Mouse (Mus musculus) embryonic facial prominence, embryonic 12.5 days (tissue): ENCODE measurements around the gene F8a. TPM values are rescaled to one million over a fixed set of nuclear protein-coding genes. Genes with fewer than 3 reads are reported as not detected.
"Not testable (repeated sequence)": the region's sequence is repeated elsewhere in the genome, so short reads cannot be mapped to it uniquely, and the experiment has no call there.

ENCODE experiments used
- ATAC-seq: fragments of 200-750 bp; cut with Nextera tagmentation; 2 replicates; pipeline ENCODE4 v1.8.0; 2017; ENCODE audit not compliant: insufficient number of reproducible peaks, insufficient read depth, low FRiP score, low TSS enrichment
- H3K27ac ChIP-seq: fragments of 300-500 bp; sonication (generic); 2 replicates; pipeline ENCODE4 v1.5.1; 2016; ENCODE audit warnings: mild to moderate bottlenecking
- H3K27me3 ChIP-seq: fragments of 300-500 bp; sonication (generic); 2 replicates; pipeline ENCODE4 v1.6.1; 2016; ENCODE audit warnings: mild to moderate bottlenecking, moderate library complexity
- H3K36me3 ChIP-seq: fragments of 300-500 bp; sonication (generic); 2 replicates; pipeline ENCODE4 v1.6.1; 2016; ENCODE audit warnings: mild to moderate bottlenecking
- H3K4me1 ChIP-seq: fragments of 300-500 bp; sonication (generic); 2 replicates; pipeline ENCODE4 v1.6.1; 2016
- H3K4me2 ChIP-seq: fragments of 300-500 bp; sonication (generic); replicated peaks from 2 replicates; pipeline ENCODE4 v1.6.1; 2016; ENCODE audit warnings: mild to moderate bottlenecking, moderate library complexity
- H3K4me3 ChIP-seq: fragments of 300-500 bp; sonication (generic); 2 replicates; pipeline ENCODE4 v1.5.1; 2016; ENCODE audit warnings: mild to moderate bottlenecking
- H3K9ac ChIP-seq: fragments of 300-500 bp; sonication (generic); 2 replicates; pipeline ENCODE4 v1.6.1; 2016; ENCODE audit warnings: mild to moderate bottlenecking, moderate library complexity
- H3K9me3 ChIP-seq: fragments of 300-500 bp; sonication (generic); 2 replicates; pipeline ENCODE4 v1.6.1; 2016; ENCODE audit warnings: mild to moderate bottlenecking, moderate library complexity
- WGBS: fragments of 180-500 bp; shearing (Covaris S2); methylation state at CpG from one replicate; pipeline ENCODE4 v1.1.7; 2016; 5-methylcytosine and 5-hydroxymethylcytosine counted together
- polyA plus RNA-seq: library from polyadenylated mRNA; unstranded; fragments of >200 nt; fragmentation: Nextera tagmentation; extraction: Ambion mirVana; gene quantifications from 2 replicates; pipeline ENCODE4 v1.2.1, GENCODE M21; 2016

Gene F8a
- polyA plus RNA-seq, result 11.6 and 11.8 TPM in 2 replicates

- H3K9ac ChIP-seq, result peak within 1 kb of the TSS; percentile 55
- no peaks in the 10 kb centered on the region for H3K9me3 ChIP-seq
- peak within 1 kb of the TSS; percentile 86 for H3K4me2 ChIP-seq
- peak; percentile 93 for ATAC-seq
- peak within 1 kb of the TSS; percentile 75 for H3K27ac ChIP-seq
- no peaks in the 10 kb centered on the region for H3K36me3 ChIP-seq
- peaks cover 10% of the 10 kb centered on the region for H3K27me3 ChIP-seq
- 24% methylated on average over 38 of the region's 39 CpGs for WGBS
- H3K4me3 ChIP-seq, result peak within 1 kb of the TSS; percentile 57
- no peaks in the 10 kb centered on the region for H3K4me1 ChIP-seq
Observed at GRCm38 (mm10) chrX:73227914-73228605, at the start of gene F8a. TSS of gene F8a (plus strand) at chrX:73228291.

- not testable (repeated sequence) for ATAC-seq, H3K27me3 ChIP-seq, H3K36me3 ChIP-seq, H3K27ac ChIP-seq, H3K9ac ChIP-seq, H3K4me1 ChIP-seq, H3K4me3 ChIP-seq, H3K4me2 ChIP-seq, H3K9me3 ChIP-seq
- WGBS, result 77% methylated on average over 12 of the region's 12 CpGs
Observed at GRCm38 (mm10) chrX:73191934-73192333, 36.2 kb upstream of the F8a start, which contains the start of gene Xlr3b. TSS of gene Xlr3b (plus strand) at chrX:73192207.

GRCm38 (mm10) chrX:73213819-73214564 lies 14.1 kb upstream of the F8a start, which contains the start of gene Xlr4b:
TSS of gene Xlr4b (plus strand) at chrX:73214333.
- not testable (repeated sequence) for H3K4me3 ChIP-seq, H3K9ac ChIP-seq, ATAC-seq, H3K4me1 ChIP-seq, H3K4me2 ChIP-seq, H3K9me3 ChIP-seq, H3K27ac ChIP-seq, H3K36me3 ChIP-seq, H3K27me3 ChIP-seq
- WGBS, result 78% methylated on average over 19 of the region's 19 CpGs

GRCm38 (mm10) chrX:73225365-73225764 lies 2.7 kb upstream of the F8a start:
- H3K27ac ChIP-seq, result no peak overlapping the region
- H3K4me3 ChIP-seq, result no peak overlapping the region

GRCm38 (mm10) chrX:73228606-73229214 lies 619 bp downstream of the F8a start:
- WGBS, result 17% methylated on average over 37 of the region's 51 CpGs
- Histone ChIP-seq H3K27ac (peak overlapping the region; percentile 75), H3K36me3 (no peaks in the 10 kb centered on the region), H3K27me3 (peaks cover 10% of the 10 kb centered on the region), H3K4me3 (peak overlapping the region; percentile 57), H3K9me3 (no peaks in the 10 kb centered on the region), H3K9ac (peak overlapping the region; percentile 55), H3K4me1 (no peaks in the 10 kb centered on the region), H3K4me2 (peak overlapping the region; percentile 86)
- peak; percentile 73 for ATAC-seq

More at GRCm38 (mm10) chrX:73225365-73225764, 2.7 kb upstream of the F8a start:
- Histone ChIP-seq H3K9me3 (no peaks in the 10 kb centered on the region), H3K9ac (no peak overlapping the region), H3K27me3 (peaks cover 10% of the 10 kb centered on the region), H3K4me2 (no peak overlapping the region), H3K4me1 (no peaks in the 10 kb centered on the region), H3K36me3 (no peaks in the 10 kb centered on the region)
- 58% methylated on average over 1 of the region's 1 CpGs for WGBS
- no peak for ATAC-seq

- Histone ChIP-seq H3K9me3 (no peaks in the 10 kb centered on the region), H3K4me1 (no peaks in the 10 kb centered on the region), H3K27me3 (peaks cover 10% of the 10 kb centered on the region), H3K36me3 (no peaks in the 10 kb centered on the region), H3K4me3 (peak overlapping the region; percentile 57), H3K4me2 (peak overlapping the region; percentile 86), H3K27ac (no peak overlapping the region), H3K9ac (peak overlapping the region; percentile 55; the same call in 1 of the 2 replicates)
- WGBS, result 38% methylated on average over 3 of the region's 3 CpGs
- no peak for ATAC-seq
Observed at GRCm38 (mm10) chrX:73229288-73229687, 1.2 kb downstream of the F8a start.

GRCm38 (mm10) chrX:73242821-73243325 lies 14.8 kb downstream of the F8a start, which contains the start of gene Xlr4c:
TSS of gene Xlr4c (minus strand) at chrX:73243130.
- H3K9me3 ChIP-seq, H3K4me1 ChIP-seq, H3K4me2 ChIP-seq, H3K36me3 ChIP-seq, H3K27me3 ChIP-seq, ATAC-seq, H3K27ac ChIP-seq, H3K4me3 ChIP-seq, H3K9ac ChIP-seq: not testable (repeated sequence)
- 86% methylated on average over 14 of the region's 14 CpGs for WGBS

GRCm38 (mm10) chrX:73262428-73262827 lies 34.3 kb downstream of the F8a start:
- H3K4me1 ChIP-seq, H3K4me2 ChIP-seq, H3K27ac ChIP-seq, H3K27me3 ChIP-seq, H3K9ac ChIP-seq, H3K36me3 ChIP-seq, H3K4me3 ChIP-seq, H3K9me3 ChIP-seq, ATAC-seq: not testable (repeated sequence)
- WGBS, result 92% methylated on average over 1 of the region's 2 CpGs

GRCm38 (mm10) chrX:73265270-73265669 lies 37.2 kb downstream of the F8a start, which contains the start of gene Xlr3c:
TSS of gene Xlr3c (minus strand) at chrX:73265390.
- WGBS, result 90% methylated on average over 14 of the region's 14 CpGs
- H3K27ac ChIP-seq, H3K4me3 ChIP-seq, H3K27me3 ChIP-seq, H3K4me2 ChIP-seq, ATAC-seq, H3K9ac ChIP-seq, H3K9me3 ChIP-seq, H3K36me3 ChIP-seq, H3K4me1 ChIP-seq: not testable (repeated sequence)
